Mouse (Mus musculus): ENCODE results near the gene Mcmbp. TPM values are rescaled to one million over a fixed set of nuclear protein-coding genes. Genes with fewer than 3 reads are reported as not detected.

Gene Mcmbp
- polyA plus RNA-seq, 1 experiment from 2014 or later = 52.5 TPM

DNA sequence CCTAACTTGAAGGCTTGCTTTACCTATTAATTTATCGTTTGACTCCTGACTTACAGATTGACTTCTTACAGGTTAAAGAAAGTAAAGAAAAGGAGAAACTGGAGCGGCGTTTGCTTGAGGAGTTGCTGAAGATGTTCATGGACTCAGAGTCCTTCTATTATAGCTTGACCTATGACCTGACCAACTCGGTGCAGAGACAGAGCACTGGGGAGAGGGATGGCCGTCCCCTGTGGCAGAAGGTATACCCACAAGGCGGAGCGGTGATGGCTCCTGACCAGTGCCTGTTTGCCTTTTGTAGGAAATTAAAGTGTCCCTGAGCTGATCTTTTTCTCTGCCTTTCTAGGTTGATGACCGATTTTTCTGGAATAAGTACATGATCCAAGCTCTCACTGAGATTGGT, 76.4 kb downstream of the Mcmbp start:
- TF ChIP-seq CTCF (IDR thresholded peaks at IDR 0.05; ENCODE audit: low read depth) = no peak
- Histone ChIP-seq H3K27ac (no peak overlapping the region), H3K4me1 (replicated peaks; ENCODE audit: insufficient read depth, low read length) (no peaks in the 10 kb centered on the region), H3K36me3 (ENCODE audit: insufficient read depth, low read length) (peaks cover 23% of the 10 kb centered on the region), H3K4me2 (ENCODE audit: low read length) (no peak overlapping the region), H3K9ac (ENCODE audit: low read depth, low read length) (no peak overlapping the region), H3K9me3 (replicated peaks; ENCODE audit: low read length) (no peaks in the 10 kb centered on the region), H3K27me3 (ENCODE audit: insufficient read depth, low read length) (no peaks in the 10 kb centered on the region), H3K4me3 (replicated peaks; ENCODE audit: low read depth, low read length) (no peak overlapping the region)
- WGBS = 81% methylated on average over 8 of the region's 8 CpGs
- DNase-seq (ENCODE audit: low spot score) = no peak
- ATAC-seq (replicated peaks; ENCODE audit: low FRiP score, low read depth) = no peak

DNA sequence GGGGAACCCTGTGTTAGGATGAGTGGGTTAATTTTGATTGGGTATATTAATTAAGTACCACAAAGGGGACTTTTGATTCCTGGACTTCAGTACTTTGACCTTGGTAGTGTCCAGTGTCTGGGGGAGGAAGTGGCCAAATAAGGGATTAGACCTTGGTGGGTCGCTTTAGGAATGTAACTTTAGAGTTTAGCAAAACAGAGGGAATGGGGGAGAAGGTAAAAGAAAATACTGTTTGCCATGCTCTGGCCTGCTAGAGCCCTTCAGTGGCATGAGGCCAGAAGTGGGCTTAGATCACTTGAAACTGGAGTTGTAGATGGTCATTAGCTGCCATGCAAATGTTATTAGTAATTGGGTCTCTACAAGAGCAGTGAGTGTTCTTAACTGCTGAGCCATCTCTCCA, 83.3 kb downstream of the Mcmbp start:
- Histone ChIP-seq H3K4me3 (replicated peaks; ENCODE audit: low read depth, low read length) (no peak overlapping the region), H3K36me3 (ENCODE audit: insufficient read depth, low read length) (no peaks in the 10 kb centered on the region), H3K4me2 (ENCODE audit: low read length) (no peak overlapping the region), H3K9ac (ENCODE audit: low read depth, low read length) (no peak overlapping the region), H3K27ac (no peak overlapping the region), H3K4me1 (replicated peaks; ENCODE audit: insufficient read depth, low read length) (no peaks in the 10 kb centered on the region), H3K27me3 (ENCODE audit: insufficient read depth, low read length) (no peaks in the 10 kb centered on the region), H3K9me3 (replicated peaks; ENCODE audit: low read length) (no peaks in the 10 kb centered on the region)
- WGBS = 37% methylated on average over 1 of the region's 1 CpGs
- DNase-seq (ENCODE audit: low spot score) (peak; percentile 87), ATAC-seq (replicated peaks; ENCODE audit: low FRiP score, low read depth) (no peak; the same call in 1 of the 2 replicates)
- no peak for TF ChIP-seq CTCF (IDR thresholded peaks at IDR 0.05; ENCODE audit: low read depth)

Other genes with a start within 250 kb of the Mcmbp start
- gene Bag3, start 216.9 kb downstream of the Mcmbp start, polyA plus RNA-seq (2015; fragmentation: Nextera tagmentation; extraction: Ambion mirVana) = 15.0 and 15.1 TPM in 2 replicates
- gene Inpp5f, start 129.2 kb downstream of the Mcmbp start, polyA plus RNA-seq (2015; fragmentation: Nextera tagmentation; extraction: Ambion mirVana) = 22.0 and 23.8 TPM in 2 replicates
- 26.0 and 29.6 TPM in 2 replicates for gene Sec23ip, start 4.4 kb upstream of the Mcmbp start, polyA plus RNA-seq (2015; fragmentation: Nextera tagmentation; extraction: Ambion mirVana)

Data from kidney, postnatal 0 days (tissue).